Mouse (Mus musculus): ENCODE data around the gene Ube2a.
"Not testable (repeated sequence)": the region's sequence is repeated elsewhere in the genome, so short reads cannot be mapped to it uniquely, and the experiment has no call there.

Ube2a gene

DNA sequence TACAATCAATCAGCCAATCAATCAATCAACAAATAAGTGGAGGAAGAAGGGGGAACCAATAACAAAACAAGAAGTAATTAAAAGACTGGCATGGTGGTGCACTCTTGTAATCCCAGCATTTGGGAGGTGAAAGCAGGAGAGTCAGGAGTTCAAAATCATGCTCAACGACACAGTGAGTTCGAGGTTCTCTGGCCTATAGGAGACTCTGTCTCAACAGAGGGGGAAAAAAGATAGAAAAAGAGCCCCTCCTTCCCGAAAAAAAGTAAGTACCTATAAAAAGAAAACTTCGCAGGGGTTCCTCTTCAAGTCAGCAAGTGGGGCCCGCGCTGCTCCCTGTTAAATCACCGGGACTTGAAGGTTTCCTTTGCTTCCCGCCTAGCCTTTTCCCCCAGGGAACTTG is at the start of gene Ube2a, which contains the start of gene C330007P06Rik:
TSS of gene Ube2a (plus strand) at position 136 of the 400 bp plus-strand sequence.
TSS of gene C330007P06Rik (minus strand) at position 347 of the 400 bp plus-strand sequence.
- no peak for DNase-seq (ENCODE audit: low spot score)

DNA sequence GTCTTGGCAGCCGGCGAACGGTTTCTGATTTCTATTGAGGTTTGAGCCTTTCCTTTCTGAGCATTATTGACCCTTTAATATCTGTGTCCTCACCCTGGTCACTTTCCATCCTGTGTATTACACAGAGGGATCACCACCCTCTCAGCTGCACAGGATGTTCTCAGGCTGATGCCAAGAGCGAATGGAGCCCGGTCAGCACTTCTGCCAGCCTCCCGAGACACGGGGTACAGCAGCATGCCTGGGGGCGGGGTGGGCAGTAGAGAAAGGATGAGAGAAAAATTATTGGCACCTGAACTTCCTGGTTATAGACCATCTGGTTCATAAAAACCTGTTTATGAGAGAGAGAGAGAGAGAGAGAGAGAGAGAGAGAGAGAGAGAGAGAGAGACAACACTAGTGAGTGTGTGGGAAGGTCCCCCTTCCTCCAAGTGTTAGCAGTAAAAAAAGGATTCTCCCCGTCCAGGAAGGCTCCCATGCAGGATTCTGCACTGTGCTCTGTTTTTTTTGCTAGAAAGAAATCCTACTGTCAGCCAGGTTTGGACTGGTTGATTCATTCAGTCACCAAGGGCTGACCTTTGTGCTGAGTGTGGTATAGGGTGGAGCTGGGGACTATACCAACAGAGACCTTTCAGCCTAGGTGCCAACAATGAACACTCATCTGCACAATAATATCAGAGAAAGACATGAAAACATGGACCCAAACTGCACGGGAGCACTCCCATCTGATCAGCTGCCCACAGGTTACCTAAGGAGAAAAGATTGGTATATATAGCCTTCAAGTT is 49.6 kb upstream of the Ube2a start:
- DNase-seq (ENCODE audit: low spot score): no peak

DNA sequence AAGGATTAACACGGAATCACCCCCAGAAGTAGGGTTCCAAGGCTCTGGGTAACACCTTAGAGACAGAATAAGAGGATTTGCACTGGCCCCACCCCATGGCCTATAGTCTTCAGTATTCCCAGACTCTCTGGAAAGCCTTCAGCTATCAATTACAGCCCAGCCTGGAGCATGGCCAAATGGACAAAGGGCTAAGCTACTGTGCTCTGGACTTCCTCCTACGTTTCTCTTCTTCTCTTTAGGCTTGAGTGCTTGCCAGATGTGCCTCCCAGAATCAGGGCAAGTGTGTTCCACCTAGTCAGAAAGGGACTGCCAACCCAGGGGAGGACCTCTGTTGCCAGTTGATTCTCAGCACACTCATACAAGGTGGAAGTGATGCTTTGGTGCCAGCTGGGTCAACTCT is 48.7 kb upstream of the Ube2a start:
- DNase-seq (ENCODE audit: low spot score): no peak

DNA sequence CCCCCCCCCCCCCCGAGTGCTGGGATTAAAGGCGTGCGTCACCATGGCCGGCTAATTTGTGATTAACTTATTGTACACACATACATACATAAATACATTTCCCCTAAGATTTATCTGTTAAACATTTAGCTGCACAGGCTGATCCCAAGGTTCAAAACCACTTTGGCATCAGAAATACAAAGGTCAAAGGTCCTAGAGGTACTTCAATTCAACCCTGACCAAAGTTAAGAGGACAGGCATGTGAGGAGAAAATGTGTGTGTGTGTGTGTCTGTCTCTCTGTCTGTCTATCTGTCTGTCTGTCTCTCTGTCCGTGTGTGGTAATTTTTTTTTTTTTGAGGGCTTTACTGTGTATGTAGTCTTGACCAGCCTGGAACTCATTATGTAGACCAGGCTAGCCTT is 46.8 kb upstream of the Ube2a start:
- no peak for DNase-seq (ENCODE audit: low spot score)

DNA sequence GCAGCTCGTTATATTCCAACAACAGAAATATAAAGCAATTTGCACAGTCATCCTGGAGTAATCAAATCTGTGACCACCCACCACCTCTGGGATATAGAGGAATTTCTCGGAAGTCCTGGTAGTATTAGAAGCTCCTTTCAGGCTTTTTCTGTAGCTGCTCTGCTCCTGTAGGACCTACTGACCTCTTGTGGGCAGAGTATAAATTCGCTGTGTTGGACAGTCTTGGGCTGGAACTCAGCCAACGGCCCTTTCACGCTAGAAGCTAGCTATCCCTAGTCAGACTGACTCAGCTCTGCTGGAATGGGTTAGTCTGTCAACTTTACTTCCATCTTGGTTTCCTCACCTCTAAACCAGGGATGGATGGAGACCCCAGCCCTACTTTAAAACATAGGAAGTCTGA is 43.4 kb upstream of the Ube2a start:
- no peak for DNase-seq (ENCODE audit: low spot score)

DNA sequence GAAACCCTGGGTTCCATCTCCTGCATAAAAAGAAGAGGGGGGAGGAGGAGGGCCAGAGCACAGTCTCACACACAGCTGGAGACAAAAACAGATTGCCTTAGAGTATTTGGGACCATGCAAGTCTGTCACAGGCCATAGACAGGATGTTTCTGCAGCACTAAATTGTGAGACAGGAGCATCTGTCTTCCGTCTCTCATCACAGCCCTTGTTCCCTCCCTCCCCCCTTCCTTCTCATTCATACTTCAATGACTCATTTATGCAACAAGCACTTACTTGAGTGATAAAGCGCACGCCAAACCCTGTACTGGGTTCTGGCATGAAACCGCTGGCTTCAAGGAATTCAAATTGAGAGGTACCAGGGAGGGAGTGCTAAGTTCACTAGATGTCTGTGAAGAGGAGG is 42.1 kb upstream of the Ube2a start:
- no peak for DNase-seq (ENCODE audit: low spot score)

DNA sequence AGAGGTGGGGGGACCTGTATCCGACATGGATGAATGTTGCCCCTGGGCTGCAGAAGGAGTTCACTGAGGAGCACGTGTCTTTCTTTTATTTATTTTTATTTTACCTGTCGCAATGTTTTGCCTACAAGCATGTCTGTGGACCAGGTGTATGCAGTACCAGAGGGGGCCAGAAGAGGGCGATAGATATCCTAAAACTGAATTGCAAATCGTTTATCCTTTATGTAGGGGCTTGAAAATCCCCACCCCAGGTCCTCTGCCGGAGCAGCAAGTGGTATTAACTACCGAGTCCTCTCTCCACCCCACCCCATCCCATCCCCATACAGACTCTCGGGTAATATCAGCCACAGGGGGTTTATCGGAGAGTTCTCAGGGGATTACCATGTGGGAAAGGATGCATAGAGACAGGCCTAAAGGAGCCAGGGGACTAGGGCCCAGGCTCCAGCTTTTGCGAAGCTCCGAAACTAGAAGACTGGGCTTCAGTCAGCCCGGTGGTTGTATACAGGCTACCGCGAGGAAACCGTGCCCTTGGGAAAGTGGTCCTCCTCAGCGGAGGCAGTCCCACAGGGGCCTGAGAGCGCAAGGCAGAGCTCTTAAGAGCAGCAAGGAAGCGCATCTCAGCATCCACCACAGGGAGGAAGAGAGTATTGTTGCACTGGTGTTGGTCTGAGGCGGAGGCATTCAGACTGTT is 40.2 kb upstream of the Ube2a start:
- DNase-seq (ENCODE audit: low spot score): peak; percentile 38

DNA sequence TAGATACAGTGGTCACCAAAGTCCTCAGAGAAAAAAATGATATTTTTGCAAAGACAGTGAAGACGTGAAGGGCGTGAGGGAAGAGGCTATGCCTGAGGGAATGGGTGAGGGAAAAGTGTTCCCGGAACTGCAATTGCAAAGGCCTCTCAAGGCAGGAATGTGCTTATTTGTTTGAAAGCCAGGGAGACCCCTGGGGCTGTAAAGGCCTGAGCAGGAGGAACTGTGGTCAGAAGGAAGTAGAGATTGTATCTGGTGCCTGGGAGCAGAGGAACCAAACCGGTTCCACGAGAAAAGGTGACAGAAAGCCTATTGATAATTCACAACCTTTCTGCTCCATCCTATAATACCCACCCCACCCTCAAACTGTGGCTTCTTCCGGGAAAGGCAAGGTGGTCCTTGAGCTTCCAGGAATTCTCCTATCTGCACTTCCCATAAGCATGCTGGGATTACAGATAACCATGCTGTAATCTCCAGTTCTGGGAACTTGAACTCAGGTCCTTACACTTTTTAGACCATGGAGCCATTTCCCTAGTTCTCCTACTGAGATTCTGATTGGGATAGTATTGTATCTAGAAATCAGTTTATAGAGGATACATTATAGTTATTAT is 36.5 kb upstream of the Ube2a start:
- DNase-seq (ENCODE audit: low spot score): no peak

DNA sequence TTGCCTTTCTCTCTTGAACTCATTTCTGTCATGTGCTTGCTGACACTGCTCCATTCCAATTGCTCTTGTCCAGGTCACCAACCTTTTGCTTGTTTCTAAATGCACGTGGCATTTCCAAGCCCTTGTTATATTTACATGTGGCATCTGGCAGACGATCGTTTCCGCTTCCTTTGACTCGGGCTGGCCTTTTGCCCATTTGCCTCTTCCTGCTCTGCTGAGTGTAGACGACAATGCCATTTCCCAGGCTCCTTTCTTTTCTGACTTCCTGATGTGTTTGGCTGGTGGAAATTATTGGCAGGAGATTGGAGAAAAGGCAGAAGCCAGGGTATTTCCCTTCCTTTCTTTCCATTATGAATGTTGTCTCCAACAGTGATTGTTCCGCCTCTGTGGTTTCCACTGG is 34.3 kb upstream of the Ube2a start:
- no peak for DNase-seq (ENCODE audit: low spot score)

DNA sequence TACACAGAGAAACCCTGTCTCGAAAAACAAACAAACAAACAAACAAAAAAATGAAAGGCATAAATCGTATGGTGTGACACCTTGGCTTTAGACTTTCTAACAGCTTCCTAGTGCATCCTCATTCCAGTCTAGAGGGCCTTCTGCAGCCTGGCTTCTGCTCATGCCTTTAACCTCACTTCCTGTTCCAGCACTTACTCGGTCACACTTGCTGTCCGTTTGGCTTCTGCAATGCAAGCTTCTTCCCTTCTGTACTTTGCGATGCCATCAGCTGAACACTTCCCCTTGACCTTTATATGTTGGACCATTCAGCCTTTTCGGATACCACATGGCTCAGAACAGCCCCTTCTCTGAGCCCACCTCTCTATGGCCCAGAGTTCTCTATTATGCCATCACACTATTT is 32.0 kb upstream of the Ube2a start:
- DNase-seq (ENCODE audit: low spot score): no peak

DNA sequence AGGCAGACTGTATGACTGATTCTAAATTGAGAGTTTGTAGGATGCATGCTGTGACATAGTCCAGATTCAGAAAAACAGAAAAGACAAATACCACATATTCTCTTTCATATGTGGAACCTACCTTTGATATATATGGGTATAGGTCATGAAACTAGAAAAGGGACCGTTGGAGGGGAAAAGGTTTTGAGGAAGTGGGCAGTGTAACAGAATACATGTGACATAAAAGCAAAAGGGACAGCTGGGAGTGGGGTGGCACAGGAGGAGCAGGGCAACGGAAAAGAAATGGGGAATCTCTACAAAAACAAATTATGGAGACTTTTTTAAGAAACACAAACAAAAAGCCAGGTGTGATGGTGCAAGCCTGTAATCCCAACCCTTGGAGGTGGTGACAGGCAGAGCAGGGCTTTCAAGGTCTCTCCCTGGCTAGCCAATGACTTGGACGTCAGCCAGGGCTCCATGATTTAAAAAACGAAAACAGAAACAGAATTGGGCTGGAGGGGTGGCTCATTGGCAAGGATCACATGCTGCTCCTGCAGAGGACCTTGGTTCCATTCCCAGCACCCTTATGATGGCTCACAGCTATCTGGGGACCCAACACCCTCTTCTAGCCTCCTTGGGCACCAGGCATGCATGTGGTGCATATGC is 30.2 kb upstream of the Ube2a start:
- no peak for DNase-seq (ENCODE audit: low spot score)

DNA sequence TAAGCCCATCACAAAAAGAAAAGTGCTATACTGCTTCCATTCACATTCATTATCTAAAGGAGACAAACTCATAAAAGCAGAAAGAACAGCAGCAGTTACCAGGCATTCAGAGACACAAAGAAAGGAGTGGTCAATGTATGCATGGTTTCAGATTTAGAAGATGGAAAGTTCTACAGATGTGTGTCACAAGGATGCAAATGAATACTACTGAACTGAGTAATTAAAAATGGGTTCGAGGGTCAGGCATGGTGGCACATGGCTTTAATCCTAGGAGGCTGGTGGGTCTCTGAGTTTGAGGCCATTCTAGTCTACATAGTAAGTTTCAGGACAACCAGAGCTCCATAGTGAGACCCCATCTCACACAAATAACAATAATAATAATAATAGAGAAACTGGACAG is 26.5 kb upstream of the Ube2a start:
- DNase-seq (ENCODE audit: low spot score): no peak

DNA sequence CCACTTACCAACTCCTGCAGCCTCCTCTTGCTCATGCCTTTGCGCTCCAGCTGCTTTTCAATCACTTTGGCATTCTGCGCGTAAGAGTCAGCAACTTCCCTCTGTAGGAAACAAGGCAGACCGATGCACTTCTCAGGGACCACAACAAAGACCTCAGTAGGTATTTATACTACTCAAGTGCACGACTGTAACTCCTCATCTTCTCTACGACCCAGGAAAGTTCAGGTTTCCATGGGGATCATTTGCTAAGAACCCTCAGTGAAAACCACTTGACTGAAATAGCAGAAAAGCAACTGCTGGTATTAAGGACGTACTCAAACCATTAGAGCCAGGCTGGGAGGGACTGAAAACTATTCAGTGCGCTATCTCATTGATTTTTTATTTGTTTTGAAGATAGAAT is 21.1 kb upstream of the Ube2a start:
- DNase-seq (ENCODE audit: low spot score): no peak

DNA sequence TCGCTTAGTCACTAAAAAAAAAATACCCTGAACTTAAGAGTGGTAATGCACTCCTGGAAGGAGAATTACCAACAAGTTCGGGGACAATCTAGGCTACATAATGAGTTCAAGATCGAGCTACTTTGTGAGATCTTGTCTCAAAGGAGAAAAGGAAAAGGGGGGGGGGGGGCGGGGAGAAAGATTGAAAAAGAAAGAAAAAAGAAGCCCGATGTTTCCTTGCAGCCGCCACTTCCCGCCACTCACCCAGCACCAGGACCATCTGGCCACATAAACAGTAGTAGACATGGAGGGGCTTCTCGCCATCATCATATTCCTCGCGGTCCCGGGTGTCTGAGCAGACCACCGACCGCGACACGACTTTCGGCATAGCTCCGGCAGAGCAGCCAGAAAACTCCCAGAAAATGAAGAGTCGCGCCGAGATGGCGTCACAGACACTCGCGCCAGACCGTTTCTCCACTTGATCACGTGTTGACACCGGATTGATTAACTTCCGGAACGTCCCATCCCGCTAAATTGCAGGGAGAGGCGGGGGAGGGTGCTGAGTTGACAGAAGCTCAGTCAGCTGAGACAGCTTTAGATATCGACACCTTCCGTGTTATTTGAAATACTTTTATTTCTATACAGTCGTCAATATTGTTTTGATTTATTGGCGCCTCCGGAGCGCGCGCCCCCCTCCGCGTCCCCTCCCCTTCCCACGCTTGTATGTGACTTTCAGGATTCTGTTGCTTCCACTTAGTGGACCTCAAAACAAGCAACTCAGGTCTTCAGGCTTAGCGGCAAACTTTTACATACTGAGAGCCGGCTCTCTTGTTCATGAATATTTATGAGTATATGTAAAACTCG is 9.7 kb upstream of the Ube2a start:
- DNase-seq (ENCODE audit: low spot score): peak; percentile 51

DNA sequence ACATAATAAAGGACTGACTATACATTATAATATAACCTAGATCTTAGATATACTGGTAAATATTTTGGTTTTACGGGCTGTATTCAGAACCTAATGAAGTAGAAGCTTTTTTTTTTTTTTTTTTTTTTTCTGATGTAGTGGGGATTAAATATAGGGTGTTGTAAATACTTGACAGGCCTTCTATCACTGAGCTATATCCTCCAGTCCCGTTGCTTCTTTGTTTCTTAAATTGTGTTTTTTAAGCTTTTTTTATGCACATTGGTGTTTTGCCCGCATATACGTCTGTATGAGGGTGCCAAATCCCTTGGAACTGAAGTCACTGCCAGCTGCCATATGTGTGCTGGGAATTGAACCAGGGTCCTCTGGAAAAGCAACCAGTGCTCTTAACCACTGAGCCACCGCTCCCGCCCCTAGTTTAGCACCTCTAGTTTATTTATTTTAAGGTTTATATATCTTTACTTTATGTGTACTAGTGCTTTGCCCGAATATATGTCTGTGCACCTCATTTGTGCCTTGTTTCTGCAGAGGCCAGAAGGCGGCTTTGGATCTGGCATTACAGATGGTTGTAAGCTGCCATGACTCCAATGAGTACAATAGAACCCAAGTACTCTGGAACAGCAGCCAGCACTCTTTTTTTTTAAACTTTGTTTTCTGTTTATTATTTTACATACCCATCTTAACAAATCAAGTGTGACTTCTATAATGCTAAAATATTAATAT is 8.9 kb upstream of the Ube2a start:
- no peak for DNase-seq (ENCODE audit: low spot score)

DNA sequence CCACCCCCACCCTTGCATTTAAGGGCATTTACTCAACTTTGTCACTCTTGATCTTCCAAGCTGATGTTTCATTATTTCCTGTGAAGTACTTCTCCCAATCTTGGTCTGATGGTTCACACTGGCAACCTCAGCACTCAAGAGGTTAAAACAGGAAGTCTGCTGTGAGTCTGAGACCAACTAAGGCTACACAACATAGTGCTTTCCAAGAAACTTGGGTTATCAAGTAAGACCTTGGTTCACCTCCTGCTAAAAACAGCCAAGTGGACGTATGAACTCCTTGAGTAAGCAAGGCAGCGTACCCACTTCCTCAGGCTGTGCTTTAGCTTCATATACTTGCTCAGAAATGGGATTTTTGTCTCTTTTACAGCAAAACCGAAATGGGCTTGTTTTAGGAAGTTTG is 3.3 kb upstream of the Ube2a start:
- no peak for DNase-seq (ENCODE audit: low spot score)

DNA sequence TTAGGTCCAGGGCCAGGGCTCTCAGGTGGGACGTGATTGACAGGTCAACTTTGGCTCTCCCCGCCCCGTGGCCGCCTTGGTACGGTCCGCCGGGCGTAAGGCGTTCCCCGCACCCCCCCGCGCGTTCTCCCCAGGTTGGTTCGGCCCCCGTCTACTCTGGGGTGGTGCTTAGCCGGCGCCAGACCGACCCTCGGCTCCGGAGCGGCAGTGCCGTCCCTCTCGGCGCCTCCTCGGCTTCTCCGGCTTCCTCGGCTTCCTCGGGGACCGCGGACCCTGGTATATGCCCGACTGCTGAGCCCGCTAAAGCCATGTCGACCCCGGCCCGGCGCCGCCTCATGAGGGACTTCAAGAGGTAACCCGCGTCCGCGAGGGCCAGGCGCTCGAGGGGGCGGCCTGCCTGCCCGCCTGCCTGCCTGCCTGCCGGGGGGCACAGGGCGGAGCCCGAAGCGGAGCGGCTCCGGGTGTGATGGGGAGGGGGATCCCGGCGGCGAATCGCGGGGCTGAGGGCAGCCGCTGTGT is 537 bp downstream of the Ube2a start:
- peak; percentile 25 for DNase-seq (ENCODE audit: low spot score)

DNA sequence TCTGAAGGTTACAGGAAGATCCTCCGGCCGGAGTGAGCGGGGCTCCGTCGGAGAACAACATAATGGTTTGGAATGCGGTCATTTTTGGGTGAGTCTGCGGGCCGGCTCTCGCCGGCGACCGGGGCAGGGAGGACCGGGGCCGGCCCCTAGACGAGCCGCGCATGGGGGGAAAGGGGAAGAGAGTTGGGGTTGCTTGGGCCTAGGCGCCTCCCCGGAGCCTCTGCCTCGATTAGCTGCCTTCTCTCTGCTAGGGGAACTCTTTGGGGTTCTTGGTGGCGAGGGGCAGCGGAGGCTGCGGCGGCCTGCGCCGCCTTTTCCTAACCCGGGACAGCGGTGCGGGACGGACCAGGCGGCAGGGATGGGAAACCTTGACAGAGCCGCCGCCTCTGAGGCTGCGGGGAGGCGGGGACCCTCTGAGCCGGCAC is 1.0 kb downstream of the Ube2a start:
- no peak for DNase-seq (ENCODE audit: low spot score)

DNA sequence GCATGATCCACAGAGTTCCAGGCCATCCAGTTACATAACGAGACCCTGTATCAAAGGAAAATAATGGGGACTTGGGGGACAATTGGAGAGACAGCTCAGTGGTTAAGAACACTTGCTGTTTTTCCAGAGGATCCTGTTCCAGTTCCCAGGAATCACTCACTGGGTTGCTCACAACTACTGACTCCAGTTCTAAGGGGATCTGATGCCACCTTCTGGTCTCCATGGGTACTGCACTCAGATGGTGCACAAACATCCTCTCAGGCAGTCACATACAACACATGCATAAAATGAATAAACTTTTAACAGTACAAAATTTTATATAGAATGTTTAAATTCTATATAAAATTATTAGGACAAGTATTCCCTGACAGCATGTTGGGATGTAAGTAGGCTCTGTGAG is 11.0 kb downstream of the Ube2a start:
- no peak for DNase-seq (ENCODE audit: low spot score)

DNA sequence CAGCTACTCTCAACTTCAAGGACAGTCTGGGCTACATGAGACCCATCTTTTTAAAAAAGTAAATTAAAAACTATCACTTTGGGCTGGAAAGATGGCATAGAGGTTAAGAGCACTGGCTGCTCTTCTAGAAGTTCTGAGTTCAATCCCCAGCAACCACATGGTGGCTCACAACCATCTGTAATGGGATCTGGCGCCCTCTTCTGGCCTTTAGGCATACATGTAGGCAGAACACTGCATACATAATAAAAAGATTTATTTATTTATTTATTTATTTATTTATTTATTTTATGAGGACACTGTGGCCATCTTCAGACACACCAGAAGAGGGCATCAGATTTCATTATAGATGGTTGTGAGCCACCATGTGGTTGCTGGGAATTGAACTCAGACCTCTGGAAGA is 25.2 kb downstream of the Ube2a start:
- DNase-seq (ENCODE audit: low spot score): not testable (repeated sequence)

DNA sequence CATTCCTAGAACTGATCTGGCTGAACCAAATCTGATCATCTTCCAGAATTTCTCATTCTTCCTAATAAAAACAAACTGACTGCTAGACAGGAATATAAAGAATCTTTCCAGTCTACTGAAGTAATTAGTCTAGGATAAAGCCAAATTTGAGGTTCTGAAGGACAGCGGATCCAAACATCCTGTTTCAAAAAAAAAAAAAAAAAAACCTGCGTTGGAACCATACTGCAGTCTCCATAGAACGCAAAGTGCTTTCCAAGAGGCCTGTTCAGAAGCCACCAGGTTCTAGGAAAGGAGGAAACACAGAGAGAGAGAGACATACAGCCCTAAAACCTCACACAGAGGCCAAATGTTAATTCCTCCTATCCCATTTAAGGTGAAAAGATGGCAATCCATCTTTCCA is 28.0 kb downstream of the Ube2a start:
- DNase-seq (ENCODE audit: low spot score): no peak
